Mouse (Mus musculus): Measurements from ENCODE around the gene Kif24.

The Kif24 gene

DNA sequence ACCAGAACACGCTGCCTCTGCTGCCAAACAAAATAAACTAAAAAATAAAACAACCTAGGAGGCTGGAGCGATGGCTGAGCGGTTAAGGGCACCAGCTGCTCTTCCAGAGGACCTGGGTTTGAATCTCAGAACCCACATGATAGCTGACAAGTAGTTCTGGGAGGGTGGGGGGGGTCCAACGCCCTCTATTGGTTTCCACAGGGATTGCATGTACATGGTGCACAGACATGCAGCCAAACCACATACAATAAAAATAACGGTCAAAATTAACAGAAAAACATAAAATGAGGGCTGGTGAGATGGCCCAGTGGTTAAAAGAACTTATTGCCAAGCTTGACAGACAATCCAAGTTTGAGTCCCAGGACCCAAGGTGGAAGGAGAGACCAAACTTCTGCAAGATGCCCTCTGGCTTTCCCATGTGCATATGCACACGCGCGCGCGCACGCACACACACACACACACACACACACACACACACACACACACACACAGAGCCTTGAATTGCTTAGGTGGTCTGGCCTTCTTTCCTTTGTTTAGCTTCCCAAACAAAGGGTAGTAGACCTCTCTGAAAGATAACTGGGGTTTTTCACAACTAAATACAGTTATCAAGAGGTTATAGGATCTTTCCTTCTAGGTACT, 123.7 kb downstream of the Kif24 start:
- no peak for DNase-seq
